Mouse (Mus musculus): ENCODE results near the gene Ncoa7. TPM values are rescaled to one million over a fixed set of nuclear protein-coding genes. Genes with fewer than 3 reads are reported as not detected.
A peak's percentile ranks its signal among the peaks of the same experiment; 100 is the strongest.

The Ncoa7 gene
- polyA plus RNA-seq, 1 experiment from 2014 or later, result 8.3 TPM

GRCm38 (mm10) chr10:30679756-30680155, 123.4 kb downstream of the Ncoa7 start:
- ATAC-seq (ENCODE audit: insufficient number of reproducible peaks, insufficient read depth, low FRiP score, low read depth), result no peak
- Histone ChIP-seq H3K9me3 (ENCODE audit: control insufficient read depth, low read length) (no peaks in the 10 kb centered on the region), H3K9ac (ENCODE audit: low read length) (no peak overlapping the region), H3K27ac (replicated peaks in 1 of 2; ENCODE audit: control insufficient read depth in 1 of 2, insufficient read depth in 1 of 2, low read depth in 2 of 2, low read length in 2 of 2) (no peak overlapping the region), H3K4me2 (ENCODE audit: low read length) (no peak overlapping the region), H3K27me3 (ENCODE audit: control insufficient read depth, insufficient read depth, low read length) (no peaks in the 10 kb centered on the region), H3K4me1 (ENCODE audit: control insufficient read depth in 2 of 2, insufficient read depth in 2 of 2, low read length in 2 of 2) (no peaks in the 10 kb centered on the region), H3K36me3 (ENCODE audit: control insufficient read depth, insufficient read depth, low read length) (no peaks in the 10 kb centered on the region), H3K4me3 (ENCODE audit: control insufficient read depth in 1 of 2, insufficient read depth in 1 of 2, low read depth in 1 of 2, low read length in 2 of 2) (no peak overlapping the region)
- WGBS, result 88% methylated on average over 2 of the region's 2 CpGs

DNA sequence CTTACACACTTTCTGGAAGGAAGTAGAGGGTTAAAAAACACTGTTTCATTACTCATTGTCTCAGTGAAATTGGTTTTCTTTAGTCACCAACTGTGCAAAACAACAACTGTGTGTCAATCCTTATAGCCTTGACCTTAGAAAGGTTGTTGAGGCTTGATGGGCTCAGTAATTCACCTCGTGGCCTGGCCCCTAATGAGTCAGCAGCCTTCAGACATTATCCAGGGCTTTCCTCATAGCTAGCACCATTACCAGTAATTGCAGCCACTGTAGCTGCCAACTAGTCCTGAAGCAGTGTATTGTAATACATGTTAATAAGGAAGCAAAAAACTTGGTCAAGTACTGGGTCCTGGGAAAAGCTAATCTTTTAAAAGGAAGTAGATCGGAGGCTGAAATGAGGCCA, 125.1 kb downstream of the Ncoa7 start:
- Histone ChIP-seq H3K36me3 (ENCODE audit: control insufficient read depth, insufficient read depth, low read length) (no peaks in the 10 kb centered on the region), H3K9ac (ENCODE audit: low read length) (no peak overlapping the region), H3K27me3 (ENCODE audit: control insufficient read depth, insufficient read depth, low read length) (no peaks in the 10 kb centered on the region), H3K4me3 (ENCODE audit: control insufficient read depth in 1 of 2, insufficient read depth in 1 of 2, low read depth in 1 of 2, low read length in 2 of 2) (no peak overlapping the region), H3K4me1 (ENCODE audit: control insufficient read depth in 2 of 2, insufficient read depth in 2 of 2, low read length in 2 of 2) (no peaks in the 10 kb centered on the region), H3K9me3 (ENCODE audit: control insufficient read depth, low read length) (no peaks in the 10 kb centered on the region), H3K4me2 (ENCODE audit: low read length) (no peak overlapping the region), H3K27ac (replicated peaks in 1 of 2; ENCODE audit: control insufficient read depth in 1 of 2, insufficient read depth in 1 of 2, low read depth in 2 of 2, low read length in 2 of 2) (no peak overlapping the region)
- ATAC-seq (ENCODE audit: insufficient number of reproducible peaks, insufficient read depth, low FRiP score, low read depth), result no peak
- 75% methylated on average over 2 of the region's 2 CpGs for WGBS

DNA sequence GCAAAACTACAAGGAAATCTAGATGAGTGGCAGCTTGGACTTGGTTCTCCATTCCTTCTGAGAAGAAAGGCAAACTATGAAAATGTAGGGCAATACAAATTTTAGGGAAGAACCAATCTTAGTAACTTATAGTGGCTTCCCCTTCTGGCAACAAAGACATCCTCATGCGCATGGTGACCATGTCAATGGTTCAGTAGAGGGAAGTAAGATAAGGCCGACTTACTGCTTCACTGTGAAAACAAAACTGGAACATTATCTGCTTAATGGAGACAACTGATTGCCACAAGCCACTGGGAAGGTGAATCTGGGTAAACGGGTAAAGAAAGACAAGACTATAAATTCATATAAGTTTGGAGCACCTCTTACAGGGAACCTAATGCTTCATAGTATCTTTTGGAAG, 128.3 kb downstream of the Ncoa7 start:
- no peak overlapping the region for H3K4me2 ChIP-seq (ENCODE audit: low read length)
- H3K27ac ChIP-seq (replicated peaks in 1 of 2; ENCODE audit: control insufficient read depth in 1 of 2, insufficient read depth in 1 of 2, low read depth in 2 of 2, low read length in 2 of 2), result no peak overlapping the region
- no peak overlapping the region for H3K9ac ChIP-seq (ENCODE audit: low read length)
- H3K36me3 ChIP-seq (ENCODE audit: control insufficient read depth, insufficient read depth, low read length), result peaks cover 9% of the 10 kb centered on the region; the same call in 1 of the 2 replicates
- no peaks in the 10 kb centered on the region for H3K9me3 ChIP-seq (ENCODE audit: control insufficient read depth, low read length)
- H3K4me3 ChIP-seq (ENCODE audit: control insufficient read depth in 1 of 2, insufficient read depth in 1 of 2, low read depth in 1 of 2, low read length in 2 of 2), result no peak overlapping the region
- 68% methylated on average over 3 of the region's 3 CpGs for WGBS
- no peaks in the 10 kb centered on the region for H3K27me3 ChIP-seq (ENCODE audit: control insufficient read depth, insufficient read depth, low read length)
- no peak for ATAC-seq (ENCODE audit: insufficient number of reproducible peaks, insufficient read depth, low FRiP score, low read depth)
- H3K4me1 ChIP-seq (ENCODE audit: control insufficient read depth in 2 of 2, insufficient read depth in 2 of 2, low read length in 2 of 2), result no peaks in the 10 kb centered on the region

DNA sequence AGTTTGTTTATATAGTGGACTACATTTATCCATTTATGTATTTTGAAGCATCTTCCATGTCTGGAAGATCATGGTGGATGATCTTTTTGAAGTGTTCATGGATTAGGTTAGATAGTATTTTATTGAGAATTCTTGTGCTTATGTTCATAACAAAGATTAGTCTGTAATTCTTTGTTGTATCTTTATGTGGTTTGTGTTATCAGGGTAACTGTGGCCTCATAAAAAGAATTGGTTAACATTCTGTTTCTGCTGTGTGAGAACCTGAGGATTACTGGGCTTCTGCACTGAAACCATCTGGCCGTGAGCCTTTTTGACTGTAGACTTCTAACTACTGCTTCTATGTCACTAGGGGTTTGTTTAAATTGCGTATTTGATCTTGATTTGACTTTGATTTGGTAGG, 136.5 kb downstream of the Ncoa7 start:
- no peaks in the 10 kb centered on the region for H3K9me3 ChIP-seq (ENCODE audit: control insufficient read depth, low read length)
- ATAC-seq (ENCODE audit: insufficient number of reproducible peaks, insufficient read depth, low FRiP score, low read depth), result no peak
- WGBS, result 85% methylated on average over 2 of the region's 2 CpGs
- H3K27ac ChIP-seq (replicated peaks in 1 of 2; ENCODE audit: control insufficient read depth in 1 of 2, insufficient read depth in 1 of 2, low read depth in 2 of 2, low read length in 2 of 2), result no peak overlapping the region
- no peaks in the 10 kb centered on the region for H3K4me1 ChIP-seq (ENCODE audit: control insufficient read depth in 2 of 2, insufficient read depth in 2 of 2, low read length in 2 of 2)
- H3K4me3 ChIP-seq (ENCODE audit: control insufficient read depth in 1 of 2, insufficient read depth in 1 of 2, low read depth in 1 of 2, low read length in 2 of 2), result no peak overlapping the region
- no peaks in the 10 kb centered on the region for H3K27me3 ChIP-seq (ENCODE audit: control insufficient read depth, insufficient read depth, low read length)
- peaks cover 7% of the 10 kb centered on the region; the same call in 1 of the 2 replicates for H3K36me3 ChIP-seq (ENCODE audit: control insufficient read depth, insufficient read depth, low read length)
- no peak overlapping the region for H3K9ac ChIP-seq (ENCODE audit: low read length)
- no peak overlapping the region for H3K4me2 ChIP-seq (ENCODE audit: low read length)

DNA sequence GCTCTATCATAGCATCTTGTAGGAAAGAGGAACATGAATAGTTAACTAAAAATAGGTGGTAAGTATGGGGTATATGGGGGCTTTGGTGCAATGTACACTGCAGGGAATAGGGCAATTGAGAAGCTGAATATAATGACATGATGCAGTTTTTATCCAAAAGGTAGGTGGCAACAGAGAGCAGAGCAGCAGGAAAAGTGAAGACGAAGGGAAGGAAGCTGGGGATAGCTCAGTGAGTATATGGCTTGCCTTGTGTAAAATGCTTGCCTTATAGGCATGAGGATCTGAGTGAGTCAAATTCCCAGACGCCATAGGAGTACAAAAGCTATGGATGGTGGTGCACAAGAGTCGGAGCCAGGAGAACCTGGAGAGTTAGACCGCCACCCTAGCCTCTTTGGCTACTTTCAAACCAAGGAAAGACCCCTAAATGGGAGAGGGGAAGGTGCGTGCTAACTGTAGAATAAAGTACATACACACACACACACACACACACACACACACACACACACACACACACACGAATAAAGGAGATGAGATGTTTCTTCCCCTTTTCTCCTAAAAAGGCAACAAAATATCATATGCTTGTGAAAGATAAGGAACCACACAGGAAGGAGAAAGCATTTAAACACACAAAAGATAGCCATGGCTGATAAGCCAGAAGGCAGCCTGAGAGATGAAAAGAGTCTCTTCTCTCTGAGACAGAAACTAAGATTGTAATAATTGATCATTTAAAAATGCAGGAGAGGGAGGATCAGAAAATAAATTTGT, 142.4 kb downstream of the Ncoa7 start:
- WGBS, result 72% methylated on average over 6 of the region's 6 CpGs
- ATAC-seq (ENCODE audit: insufficient number of reproducible peaks, insufficient read depth, low FRiP score, low read depth), result no peak
- Histone ChIP-seq H3K4me2 (ENCODE audit: low read length) (no peak overlapping the region), H3K27me3 (ENCODE audit: control insufficient read depth, insufficient read depth, low read length) (no peaks in the 10 kb centered on the region), H3K27ac (replicated peaks in 1 of 2; ENCODE audit: control insufficient read depth in 1 of 2, insufficient read depth in 1 of 2, low read depth in 2 of 2, low read length in 2 of 2) (no peak overlapping the region), H3K9me3 (ENCODE audit: control insufficient read depth, low read length) (no peaks in the 10 kb centered on the region), H3K9ac (ENCODE audit: low read length) (no peak overlapping the region), H3K4me3 (ENCODE audit: control insufficient read depth in 1 of 2, insufficient read depth in 1 of 2, low read depth in 1 of 2, low read length in 2 of 2) (no peak overlapping the region), H3K4me1 (ENCODE audit: control insufficient read depth in 2 of 2, insufficient read depth in 2 of 2, low read length in 2 of 2) (no peaks in the 10 kb centered on the region), H3K36me3 (ENCODE audit: control insufficient read depth, insufficient read depth, low read length) (peaks cover 19% of the 10 kb centered on the region; the same call in 1 of the 2 replicates)

GRCm38 (mm10) chr10:30655655-30656054, 147.5 kb downstream of the Ncoa7 start:
- H3K36me3 ChIP-seq (ENCODE audit: control insufficient read depth, insufficient read depth, low read length), result peaks cover 28% of the 10 kb centered on the region
- peak overlapping the region; percentile 63 for H3K9ac ChIP-seq (ENCODE audit: low read length)
- H3K27ac ChIP-seq (replicated peaks in 1 of 2; ENCODE audit: control insufficient read depth in 1 of 2, insufficient read depth in 1 of 2, low read depth in 2 of 2, low read length in 2 of 2), result peak overlapping the region; percentile 32 to 49; a peak in 2 of 4 replicates
- peak overlapping the region; percentile 34 to 36 for H3K4me3 ChIP-seq (ENCODE audit: control insufficient read depth in 1 of 2, insufficient read depth in 1 of 2, low read depth in 1 of 2, low read length in 2 of 2)
- no peaks in the 10 kb centered on the region for H3K27me3 ChIP-seq (ENCODE audit: control insufficient read depth, insufficient read depth, low read length)
- H3K4me2 ChIP-seq (ENCODE audit: low read length), result peak overlapping the region; percentile 60
- WGBS, result 19% methylated on average over 5 of the region's 5 CpGs
- peaks cover 3 to 11% of the 10 kb centered on the region in 2 experiments; a peak in 1 of 4 replicates for H3K4me1 ChIP-seq (ENCODE audit: control insufficient read depth in 2 of 2, insufficient read depth in 2 of 2, low read length in 2 of 2)
- ATAC-seq (ENCODE audit: insufficient number of reproducible peaks, insufficient read depth, low FRiP score, low read depth), result no peak
- H3K9me3 ChIP-seq (ENCODE audit: control insufficient read depth, low read length), result no peaks in the 10 kb centered on the region

- Histone ChIP-seq H3K9me3 (ENCODE audit: control insufficient read depth, low read length) (no peaks in the 10 kb centered on the region), H3K27me3 (ENCODE audit: control insufficient read depth, insufficient read depth, low read length) (no peaks in the 10 kb centered on the region), H3K4me2 (ENCODE audit: low read length) (no peak overlapping the region), H3K36me3 (ENCODE audit: control insufficient read depth, insufficient read depth, low read length) (peaks cover 30% of the 10 kb centered on the region), H3K4me1 (ENCODE audit: control insufficient read depth in 2 of 2, insufficient read depth in 2 of 2, low read length in 2 of 2) (no peaks in the 10 kb centered on the region), H3K4me3 (ENCODE audit: control insufficient read depth in 1 of 2, insufficient read depth in 1 of 2, low read depth in 1 of 2, low read length in 2 of 2) (no peak overlapping the region), H3K9ac (ENCODE audit: low read length) (no peak overlapping the region), H3K27ac (replicated peaks in 1 of 2; ENCODE audit: control insufficient read depth in 1 of 2, insufficient read depth in 1 of 2, low read depth in 2 of 2, low read length in 2 of 2) (no peak overlapping the region)
- no peak for ATAC-seq (ENCODE audit: insufficient number of reproducible peaks, insufficient read depth, low FRiP score, low read depth)
- WGBS, result 71% methylated on average over 2 of the region's 2 CpGs
These were observed 155.4 kb downstream of the Ncoa7 start for GRCm38 (mm10) chr10:30647681-30648080.

DNA sequence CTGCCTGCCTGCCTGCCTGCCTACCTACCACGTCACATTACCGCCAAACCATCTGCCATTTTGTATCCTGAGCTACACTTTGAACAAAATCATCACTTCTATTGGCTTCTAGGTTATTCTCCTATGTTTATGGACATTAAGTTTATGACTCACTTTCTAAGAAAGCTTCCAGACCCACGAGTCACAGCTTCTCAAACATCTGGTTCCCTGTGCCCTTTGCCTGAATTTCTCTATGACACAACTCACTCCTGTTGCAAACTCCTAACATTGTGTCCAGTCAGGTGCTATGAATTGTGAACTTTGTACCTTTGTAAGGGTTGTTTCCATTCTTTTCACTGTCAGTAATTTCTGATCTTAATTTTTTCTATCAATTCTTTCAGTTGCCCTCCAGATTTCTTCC, 164.9 kb downstream of the Ncoa7 start:
- Histone ChIP-seq H3K27ac (replicated peaks in 1 of 2; ENCODE audit: control insufficient read depth in 1 of 2, insufficient read depth in 1 of 2, low read depth in 2 of 2, low read length in 2 of 2) (no peak overlapping the region), H3K4me3 (ENCODE audit: control insufficient read depth in 1 of 2, insufficient read depth in 1 of 2, low read depth in 1 of 2, low read length in 2 of 2) (no peak overlapping the region), H3K4me1 (ENCODE audit: control insufficient read depth in 2 of 2, insufficient read depth in 2 of 2, low read length in 2 of 2) (no peaks in the 10 kb centered on the region), H3K27me3 (ENCODE audit: control insufficient read depth, insufficient read depth, low read length) (no peaks in the 10 kb centered on the region), H3K9ac (ENCODE audit: low read length) (no peak overlapping the region), H3K9me3 (ENCODE audit: control insufficient read depth, low read length) (no peaks in the 10 kb centered on the region), H3K4me2 (ENCODE audit: low read length) (no peak overlapping the region), H3K36me3 (ENCODE audit: control insufficient read depth, insufficient read depth, low read length) (no peaks in the 10 kb centered on the region)
- no peak for ATAC-seq (ENCODE audit: insufficient number of reproducible peaks, insufficient read depth, low FRiP score, low read depth)
- WGBS, result 75% methylated on average over 3 of the region's 3 CpGs
